Comparison of ENCODE assay signal across 8 mouse cellular contexts in genomic region chr5:36464709-36465661, GRCm38 (mm10). TPM values are rescaled to one million over a fixed set of nuclear protein-coding genes. Genes with fewer than 3 reads are reported as not detected.
A peak's percentile ranks its signal among the peaks of the same experiment; 100 is the strongest.
DNase-seq lines count a peak whose midpoint lies in the region; ATAC-seq lines count a peak whose summit lies in the region.

Grpel1 (plus strand) TSS chr5:36464998.

- ATAC-seq in hindbrain, embryonic 12.5 days (ENCODE audit: low FRiP score): peak; percentile 95

- H3K27me3 ChIP-seq in hindbrain, embryonic 12.5 days: no peaks in the 10 kb centered on the region

- peak within 1 kb of the TSS; percentile 97 for H3K4me2 ChIP-seq in hindbrain, embryonic 12.5 days (replicated peaks)

- peaks cover 15% of the 10 kb centered on the region for H3K36me3 ChIP-seq in hindbrain, embryonic 12.5 days

- H3K4me3 ChIP-seq in hindbrain, embryonic 12.5 days: peak within 1 kb of the TSS; percentile 66

- peak; percentile 99 for DNase-seq in NIH3T3 (ENCODE audit: low read depth)
- DNase-seq in cerebellum, postnatal 10 days: peak; percentile 97 to 99
- peak; percentile 98 to 99 for DNase-seq in frontal cortex, postnatal 10 days (ENCODE audit: low spot score in 2 of 2)
- DNase-seq in layer of hippocampus, postnatal 14 days (ENCODE audit: low spot score in 2 of 2): peak; percentile 95 to 100
- peak; percentile 98 for DNase-seq in lung, postnatal 14 days
- DNase-seq in retina, adult 2 months (ENCODE audit: low read depth, low spot score): peak; percentile 100
- peak; percentile 97 to 99 for DNase-seq in thymus, postnatal 36 days

- H3K4me1 ChIP-seq in hindbrain, embryonic 12.5 days: peaks cover 22% of the 10 kb centered on the region

- H3K9me3 ChIP-seq in hindbrain, embryonic 12.5 days (replicated peaks): no peaks in the 10 kb centered on the region

- peak within 1 kb of the TSS; percentile 46 for H3K27ac ChIP-seq in hindbrain, embryonic 12.5 days

- H3K9ac ChIP-seq in hindbrain, embryonic 12.5 days: peak within 1 kb of the TSS; percentile 76

- under 1% methylated on average over 68 of the region's 68 CpGs for WGBS in hindbrain, embryonic 12.5 days

RNA-seq across cellular contexts. Expression of gene Grpel1, which starts in this region (rescaled TPM):
- polyA plus RNA-seq in hindbrain, embryonic 12.5 days (2016; fragmentation: Nextera tagmentation; extraction: Ambion mirVana): 42.3 and 43.6 TPM in 2 replicates
- 10 to 100 TPM; 20.2 to 21.4 TPM for total RNA-seq in layer of hippocampus, postnatal 14 days (2021)

Comparison
In these comparisons a context has a peak if more than half of its experiments do, and no peak if none do; other contexts are left out.
1. Peak in every context shown above with its lines: DNase-seq, ATAC-seq, H3K4me3 ChIP-seq and H3K27ac ChIP-seq.